Mouse (Mus musculus) spleen, adult 10 weeks (tissue): ENCODE results near the gene Gli2. TPM values are rescaled to one million over a fixed set of nuclear protein-coding genes. Genes with fewer than 3 reads are reported as not detected.

ENCODE experiments used
- polyA plus RNA-seq: library from polyadenylated mRNA; stranded (reverse); fragments of 350-450 nt; fragmentation: Illumina TruSeq; extraction: RNeasy Lipid Tissue Mini Kit (QIAGEN cat#74804); gene quantifications from one replicate; pipeline ENCODE4 v1.2.3, GENCODE M21; 2015; ENCODE audit warnings: low replicate concordance; ENCODE audit not compliant: insufficient read depth

Gli2 gene
- 0.39 TPM for polyA plus RNA-seq

GRCm38 (mm10) chr1:119053402-119053841, at the start of gene Gli2:
TSS of gene Gli2 (minus strand) at chr1:119053619.

